Mouse (Mus musculus): Measurements from ENCODE around the gene Nlrp3. TPM values are rescaled to one million over a fixed set of nuclear protein-coding genes. Genes with fewer than 3 reads are reported as not detected.

Nlrp3 gene
- polyA plus RNA-seq (2015; fragmentation: Nextera tagmentation; extraction: Ambion mirVana), result 0.15 and 0.41 TPM in 2 replicates

DNA sequence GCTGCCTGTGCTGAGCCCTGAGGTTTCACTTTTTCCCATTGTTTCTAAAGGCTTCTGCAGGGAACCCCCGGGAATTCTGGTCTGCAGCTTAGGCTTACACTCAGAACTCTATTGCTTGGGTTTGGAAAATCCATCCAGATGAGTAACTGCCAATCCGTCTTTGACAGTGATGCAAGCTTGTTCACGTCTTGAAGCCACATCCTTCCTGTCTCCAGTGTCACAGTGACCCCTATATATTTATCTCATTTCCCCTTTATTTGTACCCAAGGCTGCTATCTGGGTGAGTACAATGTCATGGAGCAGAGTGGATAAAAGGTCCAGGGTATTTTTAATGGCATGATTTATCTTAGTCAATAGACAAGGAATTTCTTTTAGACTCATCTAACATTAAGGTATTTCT lies at the start of gene Nlrp3:
TSS of gene Nlrp3 (plus strand) at position 245 of the 400 bp plus-strand sequence.
- 45% methylated on average over 3 of the region's 3 CpGs for WGBS
- no peaks in the 10 kb centered on the region for H3K9me3 ChIP-seq
- no peak within 1 kb of the TSS for H3K4me3 ChIP-seq
- H3K36me3 ChIP-seq, result no peaks in the 10 kb centered on the region
- H3K4me1 ChIP-seq, result no peaks in the 10 kb centered on the region
- H3K9ac ChIP-seq, result no peak within 1 kb of the TSS
- no peaks in the 10 kb centered on the region for H3K27me3 ChIP-seq (replicated peaks)
- H3K27ac ChIP-seq (replicated peaks), result no peak within 1 kb of the TSS
- ATAC-seq (ENCODE audit: extremely low read depth, insufficient number of reproducible peaks, low FRiP score, low TSS enrichment), result no peak
- no peak within 1 kb of the TSS for H3K4me2 ChIP-seq

DNA sequence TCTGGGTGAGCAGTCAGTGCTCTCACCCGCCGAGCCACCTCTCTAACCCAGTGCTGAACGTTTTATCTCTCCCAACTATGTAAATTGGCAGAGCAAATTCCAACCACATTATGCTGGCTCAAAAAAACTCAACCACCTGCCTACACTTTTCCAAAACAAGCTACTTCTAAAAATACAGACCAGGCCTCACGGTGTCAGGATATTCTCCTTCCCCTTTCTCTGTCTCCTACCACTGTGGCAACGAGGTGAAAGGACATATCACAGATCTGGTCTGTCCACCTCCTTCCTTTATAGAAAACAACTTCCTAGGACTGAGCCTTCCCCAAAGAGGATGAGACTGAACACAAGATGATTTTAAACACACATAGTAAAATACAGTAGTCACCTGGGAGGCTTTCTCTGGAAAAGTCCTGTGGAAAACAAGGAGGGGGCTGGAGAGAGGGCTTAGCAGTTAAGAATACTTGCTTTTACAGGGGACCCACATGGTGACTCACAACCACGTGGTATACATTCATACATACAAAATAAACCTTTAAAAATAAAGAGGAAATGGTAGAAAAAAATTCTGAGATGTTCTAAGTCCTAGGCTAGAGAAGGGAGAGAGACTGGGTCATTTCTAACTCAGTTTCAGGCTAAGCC lies 44.6 kb upstream of the Nlrp3 start:
- Histone ChIP-seq H3K9me3 (no peaks in the 10 kb centered on the region), H3K4me1 (0 out of 2 replicates have a peak, but pooled peaks cover 5% of the 10 kb centered on the region), H3K9ac (no peak overlapping the region), H3K27ac (replicated peaks) (no peak overlapping the region), H3K36me3 (peaks cover 100% of the 10 kb centered on the region), H3K4me2 (no peak overlapping the region), H3K4me3 (no peak overlapping the region), H3K27me3 (replicated peaks) (no peaks in the 10 kb centered on the region)
- 61% methylated on average over 6 of the region's 6 CpGs for whole genome bisulfite sequencing
- no peak for ATAC-seq (ENCODE audit: extremely low read depth, insufficient number of reproducible peaks, low FRiP score, low TSS enrichment)

DNA sequence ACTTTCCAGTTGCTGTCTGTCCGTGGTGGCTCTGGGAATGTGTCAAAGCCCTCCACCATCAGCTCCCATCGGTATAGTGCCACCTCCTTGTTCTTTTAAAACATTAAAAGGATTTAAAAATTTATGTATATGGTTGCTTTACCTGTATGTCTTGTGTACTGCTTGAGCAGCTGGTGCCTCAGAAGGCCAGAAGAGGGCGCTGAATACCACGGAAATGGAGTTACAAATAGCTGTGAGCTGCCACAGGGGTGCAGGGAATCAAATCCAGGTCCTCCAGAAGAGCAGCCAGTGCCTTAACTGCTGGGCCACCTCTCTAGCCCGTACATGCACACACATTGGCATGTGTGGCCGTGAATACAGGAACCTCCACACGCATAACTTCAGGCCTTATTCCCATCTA lies 43.6 kb upstream of the Nlrp3 start:
- H3K4me3 ChIP-seq, result no peak overlapping the region
- H3K27me3 ChIP-seq (replicated peaks), result no peaks in the 10 kb centered on the region
- H3K36me3 ChIP-seq, result peaks cover 100% of the 10 kb centered on the region
- 82% methylated on average over 7 of the region's 7 CpGs for WGBS
- H3K9ac ChIP-seq, result no peak overlapping the region
- 0 out of 2 replicates have a peak, but pooled peaks cover 5% of the 10 kb centered on the region for H3K4me1 ChIP-seq
- ATAC-seq (ENCODE audit: extremely low read depth, insufficient number of reproducible peaks, low FRiP score, low TSS enrichment), result no peak
- H3K4me2 ChIP-seq, result no peak overlapping the region
- no peaks in the 10 kb centered on the region for H3K9me3 ChIP-seq
- H3K27ac ChIP-seq (replicated peaks), result no peak overlapping the region

GRCm38 (mm10) chr11:59501978-59502700 lies 39.2 kb upstream of the Nlrp3 start:
- WGBS, result 88% methylated on average over 5 of the region's 5 CpGs
- Histone ChIP-seq H3K9me3 (no peaks in the 10 kb centered on the region), H3K4me2 (no peak overlapping the region), H3K4me1 (peaks cover 11% of the 10 kb centered on the region), H3K36me3 (peaks cover 74% of the 10 kb centered on the region), H3K4me3 (no peak overlapping the region), H3K27ac (replicated peaks) (no peak overlapping the region), H3K27me3 (replicated peaks) (no peaks in the 10 kb centered on the region), H3K9ac (no peak overlapping the region)
- ATAC-seq (ENCODE audit: extremely low read depth, insufficient number of reproducible peaks, low FRiP score, low TSS enrichment), result no peak

DNA sequence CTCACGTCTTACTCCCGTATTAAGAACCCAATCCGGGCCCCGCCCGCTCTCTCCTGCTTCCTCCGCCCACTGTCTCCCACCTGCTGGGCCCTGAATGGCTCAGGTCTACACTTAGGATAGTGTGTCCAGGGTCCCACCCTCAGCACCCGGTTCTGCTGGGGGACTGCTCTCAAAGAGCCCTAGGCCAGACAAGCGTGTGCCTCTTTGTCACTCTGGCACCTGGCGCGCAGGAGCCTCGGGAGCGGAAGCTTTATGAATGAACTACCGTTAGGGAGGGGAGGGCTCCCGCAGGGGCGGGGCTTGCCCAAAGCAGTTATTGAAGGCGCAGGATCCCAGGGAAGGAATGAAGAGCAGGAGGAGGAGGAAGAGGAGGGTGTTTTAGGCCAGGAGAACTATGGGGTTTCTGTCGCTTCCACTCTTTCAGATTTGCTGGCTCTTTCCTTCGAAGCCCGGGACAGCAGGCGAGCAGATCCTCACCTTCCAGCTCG lies 36.0 kb upstream of the Nlrp3 start:
- peaks cover 54% of the 10 kb centered on the region for H3K36me3 ChIP-seq
- WGBS, result 0% methylated on average over 21 of the region's 21 CpGs

GRCm38 (mm10) chr11:59505839-59506712 lies 35.3 kb upstream of the Nlrp3 start:
- Histone ChIP-seq H3K27me3 (replicated peaks) (no peaks in the 10 kb centered on the region), H3K9ac (peak overlapping the region; percentile 92), H3K36me3 (peaks cover 53% of the 10 kb centered on the region), H3K4me2 (peak overlapping the region; percentile 80), H3K4me3 (peak overlapping the region; percentile 79), H3K4me1 (peaks cover 17% of the 10 kb centered on the region), H3K9me3 (no peaks in the 10 kb centered on the region), H3K27ac (replicated peaks) (peak overlapping the region; percentile 97)
- ATAC-seq (ENCODE audit: extremely low read depth, insufficient number of reproducible peaks, low FRiP score, low TSS enrichment), result peak; percentile 81
- WGBS, result under 1% methylated on average over 63 of the region's 71 CpGs

More for the DNA sequence above, 36.0 kb upstream of the Nlrp3 start:
- H3K9ac ChIP-seq, result peak overlapping the region; percentile 92
- H3K4me2 ChIP-seq, result peak overlapping the region; percentile 80
- H3K27me3 ChIP-seq (replicated peaks), result no peaks in the 10 kb centered on the region
- peak; percentile 23; the same call in 1 of the 2 replicates for ATAC-seq (ENCODE audit: extremely low read depth, insufficient number of reproducible peaks, low FRiP score, low TSS enrichment)
- H3K27ac ChIP-seq (replicated peaks), result peak overlapping the region; percentile 97
- peaks cover 17% of the 10 kb centered on the region for H3K4me1 ChIP-seq
- H3K9me3 ChIP-seq, result no peaks in the 10 kb centered on the region
- H3K4me3 ChIP-seq, result peak overlapping the region; percentile 79

DNA sequence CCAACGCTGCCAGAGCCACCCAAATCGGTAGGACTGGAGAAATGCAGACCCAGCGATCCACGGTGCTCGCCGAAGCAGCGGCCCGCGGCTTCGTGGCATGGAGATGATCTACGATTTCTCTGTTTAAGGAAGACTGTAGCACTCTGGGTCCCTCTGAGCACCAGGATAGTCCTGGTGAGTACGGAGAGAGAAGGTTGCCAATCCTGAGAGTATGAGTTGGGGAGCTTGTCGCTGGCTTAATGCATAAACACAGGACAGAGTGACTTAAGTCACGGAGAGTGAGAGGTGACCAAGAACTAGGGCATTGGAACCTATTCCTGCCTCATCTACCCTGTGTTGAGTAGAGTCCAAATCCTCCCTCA lies 34.7 kb upstream of the Nlrp3 start:
- Histone ChIP-seq H3K9me3 (no peaks in the 10 kb centered on the region), H3K27ac (replicated peaks) (peak overlapping the region; percentile 97), H3K4me2 (peak overlapping the region; percentile 80), H3K4me1 (peaks cover 17% of the 10 kb centered on the region), H3K4me3 (peak overlapping the region; percentile 79), H3K27me3 (replicated peaks) (no peaks in the 10 kb centered on the region), H3K36me3 (peaks cover 52% of the 10 kb centered on the region), H3K9ac (peak overlapping the region; percentile 92)
- 1% methylated on average over 14 of the region's 14 CpGs for WGBS
- no peak for ATAC-seq (ENCODE audit: extremely low read depth, insufficient number of reproducible peaks, low FRiP score, low TSS enrichment)

DNA sequence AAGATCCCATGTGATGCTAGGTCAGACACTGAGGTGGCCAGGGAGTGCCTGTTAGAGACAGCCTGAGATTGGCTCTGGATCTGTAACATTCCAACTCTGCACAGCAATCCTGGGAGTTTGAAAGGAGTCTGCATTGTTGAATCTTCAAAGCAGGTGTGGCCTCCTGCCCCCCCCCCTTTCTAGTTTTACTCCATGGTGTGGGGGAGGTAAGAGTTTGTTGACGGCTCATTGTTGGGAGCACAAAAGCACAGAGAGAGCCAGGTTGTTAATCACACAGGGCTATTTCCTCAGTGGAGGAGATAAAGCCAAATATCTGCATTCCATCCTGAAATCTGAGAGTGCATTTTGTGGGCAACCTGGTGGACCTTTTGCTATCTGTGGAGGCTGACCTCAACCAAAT lies 29.8 kb upstream of the Nlrp3 start:
- no peak for ATAC-seq (ENCODE audit: extremely low read depth, insufficient number of reproducible peaks, low FRiP score, low TSS enrichment)
- WGBS, result 39% methylated on average over 1 of the region's 1 CpGs
- Histone ChIP-seq H3K4me2 (no peak overlapping the region), H3K27ac (replicated peaks) (no peak overlapping the region), H3K36me3 (peaks cover 24% of the 10 kb centered on the region), H3K4me1 (peaks cover 22% of the 10 kb centered on the region), H3K9ac (no peak overlapping the region), H3K4me3 (no peak overlapping the region), H3K9me3 (no peaks in the 10 kb centered on the region), H3K27me3 (replicated peaks) (no peaks in the 10 kb centered on the region)

- no peak overlapping the region for H3K4me2 ChIP-seq
- H3K4me3 ChIP-seq, result no peak overlapping the region
- H3K27me3 ChIP-seq (replicated peaks), result no peaks in the 10 kb centered on the region
- H3K27ac ChIP-seq (replicated peaks), result no peak overlapping the region
- peaks cover 12% of the 10 kb centered on the region for H3K4me1 ChIP-seq
- 91% methylated on average over 10 of the region's 10 CpGs for WGBS
- H3K9ac ChIP-seq, result no peak overlapping the region
- no peaks in the 10 kb centered on the region for H3K9me3 ChIP-seq
- ATAC-seq (ENCODE audit: extremely low read depth, insufficient number of reproducible peaks, low FRiP score, low TSS enrichment), result no peak
- H3K36me3 ChIP-seq, result peaks cover 24% of the 10 kb centered on the region
Observed at GRCm38 (mm10) chr11:59512733-59513132, 28.6 kb upstream of the Nlrp3 start.

DNA sequence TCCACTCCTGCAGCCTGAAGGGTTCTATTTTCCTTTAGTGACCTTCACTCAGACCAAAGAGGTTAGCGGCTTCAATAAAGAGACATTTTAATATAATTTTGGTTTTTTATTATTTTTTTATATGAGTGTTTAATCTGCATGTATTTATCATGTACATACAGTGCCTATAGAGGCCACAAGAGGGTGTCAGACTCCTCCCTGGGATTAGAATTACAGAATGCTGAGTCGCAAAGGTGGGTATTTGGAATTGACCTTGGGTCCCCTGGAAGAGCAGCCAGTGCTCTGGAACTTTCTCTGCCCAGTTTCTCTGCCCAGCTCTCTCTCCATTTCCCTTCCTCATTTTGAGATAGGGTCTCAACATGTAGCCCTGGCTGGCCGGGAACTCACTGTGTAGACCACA lies 27.8 kb upstream of the Nlrp3 start:
- H3K4me3 ChIP-seq, result no peak overlapping the region
- peak overlapping the region; percentile 66 for H3K27ac ChIP-seq (replicated peaks)
- 77% methylated on average over 3 of the region's 3 CpGs for WGBS
- no peaks in the 10 kb centered on the region for H3K27me3 ChIP-seq (replicated peaks)
- no peak for ATAC-seq (ENCODE audit: extremely low read depth, insufficient number of reproducible peaks, low FRiP score, low TSS enrichment)
- H3K4me1 ChIP-seq, result peaks cover 12% of the 10 kb centered on the region; the same call in 1 of the 2 replicates
- no peak overlapping the region for H3K9ac ChIP-seq
- no peaks in the 10 kb centered on the region for H3K9me3 ChIP-seq
- H3K4me2 ChIP-seq, result no peak overlapping the region
- H3K36me3 ChIP-seq, result peaks cover 21% of the 10 kb centered on the region

- peaks cover 17% of the 10 kb centered on the region for H3K36me3 ChIP-seq
- no peak overlapping the region for H3K4me3 ChIP-seq
- WGBS, result 45% methylated on average over 6 of the region's 6 CpGs
- H3K9ac ChIP-seq, result no peak overlapping the region
- H3K27me3 ChIP-seq (replicated peaks), result no peaks in the 10 kb centered on the region
- H3K27ac ChIP-seq (replicated peaks), result peak overlapping the region; percentile 80
- no peak for ATAC-seq (ENCODE audit: extremely low read depth, insufficient number of reproducible peaks, low FRiP score, low TSS enrichment)
- no peaks in the 10 kb centered on the region for H3K9me3 ChIP-seq
- peaks cover 13% of the 10 kb centered on the region for H3K4me1 ChIP-seq
- no peak overlapping the region for H3K4me2 ChIP-seq
Observed at GRCm38 (mm10) chr11:59514381-59514780, 27.0 kb upstream of the Nlrp3 start.
